Mouse (Mus musculus): ENCODE measurements around the gene Plekhf1.
A peak's percentile ranks its signal among the peaks of the same experiment; 100 is the strongest.

Plekhf1 gene

DNA sequence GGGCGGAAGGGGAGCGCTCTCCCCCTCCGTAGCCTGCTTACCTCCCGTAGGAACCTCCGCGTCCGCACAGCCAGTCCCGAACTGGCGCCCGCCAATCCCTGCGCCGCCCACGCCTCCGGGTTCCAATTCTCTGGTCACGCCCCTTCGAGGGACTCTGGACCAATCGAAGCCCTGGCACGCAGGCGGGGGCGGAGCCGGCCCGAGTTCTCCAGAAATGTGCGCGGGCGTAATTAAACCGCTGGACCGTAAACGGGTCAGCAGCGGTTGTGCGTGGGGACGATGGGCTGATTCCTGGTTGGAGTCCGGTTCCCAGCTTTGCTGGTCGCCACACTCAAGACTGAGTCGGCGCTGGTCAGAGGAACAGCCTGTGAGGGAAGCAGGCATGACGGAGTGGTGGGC is at the start of gene Plekhf1:
Gene Plekhf1, minus strand, starts transcription at position 117 of the 399 bp plus-strand sequence.
- peak; percentile 92 to 94 for DNase-seq

DNA sequence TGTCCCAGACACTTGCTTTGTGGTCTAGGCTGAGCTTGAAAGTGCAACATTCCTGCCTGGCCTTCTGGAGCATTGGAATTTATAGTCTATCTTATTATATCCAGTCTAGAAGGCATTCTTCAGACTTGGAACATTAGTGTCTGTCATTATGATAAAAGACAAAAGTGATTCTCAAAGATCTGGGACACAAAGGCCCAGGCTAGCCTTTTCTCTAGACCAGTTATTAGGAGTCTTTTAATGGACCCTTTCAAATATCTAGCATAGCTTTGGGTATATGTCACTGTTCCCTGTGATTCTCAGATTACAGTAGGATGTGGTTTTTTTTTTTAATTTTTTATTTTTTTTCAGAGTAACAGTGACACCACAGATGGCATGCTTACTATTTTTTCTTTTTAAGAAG is 44.7 kb upstream of the Plekhf1 start:
- no peak for DNase-seq

- no peak for DNase-seq
Measured at GRCm38 (mm10) chr7:38271859-38272258, 44.0 kb upstream of the Plekhf1 start.

DNA sequence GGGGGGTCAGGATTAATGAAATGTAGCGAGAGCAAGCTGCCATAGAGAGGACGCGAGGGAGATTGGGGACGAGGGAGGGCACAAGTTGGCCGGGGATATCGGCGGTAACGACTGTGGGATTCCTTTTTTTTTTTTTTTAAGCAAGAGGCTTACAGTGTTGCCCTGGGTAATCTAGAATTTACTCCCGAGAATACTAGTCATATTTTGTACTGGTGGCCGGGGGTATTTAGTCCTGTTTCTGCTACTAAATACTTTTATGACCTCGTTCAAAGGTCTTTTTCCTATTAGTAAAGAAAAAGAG is 43.6 kb upstream of the Plekhf1 start:
- DNase-seq, result no peak

GRCm38 (mm10) chr7:38270703-38271510 is 43.1 kb upstream of the Plekhf1 start, which contains the start of gene Pop4:
Gene Pop4 (minus strand): TSS chr7:38271423.
- peak; percentile 91 to 93 for DNase-seq

- peak; percentile 36 to 44 for DNase-seq
Measured at GRCm38 (mm10) chr7:38267006-38267680, 39.3 kb upstream of the Plekhf1 start.

DNA sequence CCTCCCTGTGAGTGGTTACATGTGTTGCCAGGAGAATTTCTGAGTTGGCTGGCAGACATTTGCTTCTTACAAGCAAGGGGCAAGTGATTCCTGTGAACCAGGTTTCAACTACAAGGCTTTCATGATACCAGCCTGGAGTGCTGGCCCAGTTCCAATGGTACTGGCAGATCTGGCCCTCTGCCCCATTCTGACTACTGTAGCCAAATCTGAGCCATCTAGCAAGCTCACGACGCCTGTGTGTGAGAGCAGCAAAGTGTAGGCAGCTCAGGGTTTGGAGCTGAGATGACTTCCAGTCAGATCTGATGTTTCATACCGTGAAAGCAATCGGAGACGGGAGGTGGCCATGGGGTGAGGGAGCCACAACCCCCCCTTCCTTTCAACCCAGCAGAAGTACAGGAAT is 34.6 kb upstream of the Plekhf1 start:
- DNase-seq, result no peak

- DNase-seq, result no peak
Measured at GRCm38 (mm10) chr7:38259631-38260030, 31.8 kb upstream of the Plekhf1 start.

DNA sequence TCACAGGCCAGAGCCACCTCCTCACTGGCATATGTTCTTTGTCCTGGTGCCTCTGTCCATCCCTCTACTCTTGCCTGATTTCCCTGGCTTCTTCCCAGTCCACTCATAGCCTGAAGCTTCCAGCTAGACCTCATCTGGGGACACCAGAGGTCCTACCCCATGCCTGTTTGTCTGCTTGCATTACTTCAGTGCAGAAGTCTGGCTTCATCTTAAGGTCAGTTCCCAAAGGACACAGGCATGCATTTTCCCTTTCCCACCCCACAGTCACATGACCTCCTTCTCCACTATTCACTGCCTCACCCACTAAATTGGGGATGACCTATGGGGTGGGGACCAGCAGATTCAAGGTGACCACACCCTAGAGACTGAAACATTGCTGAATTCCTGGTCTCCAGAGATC is 25.6 kb upstream of the Plekhf1 start:
- DNase-seq, result no peak

DNA sequence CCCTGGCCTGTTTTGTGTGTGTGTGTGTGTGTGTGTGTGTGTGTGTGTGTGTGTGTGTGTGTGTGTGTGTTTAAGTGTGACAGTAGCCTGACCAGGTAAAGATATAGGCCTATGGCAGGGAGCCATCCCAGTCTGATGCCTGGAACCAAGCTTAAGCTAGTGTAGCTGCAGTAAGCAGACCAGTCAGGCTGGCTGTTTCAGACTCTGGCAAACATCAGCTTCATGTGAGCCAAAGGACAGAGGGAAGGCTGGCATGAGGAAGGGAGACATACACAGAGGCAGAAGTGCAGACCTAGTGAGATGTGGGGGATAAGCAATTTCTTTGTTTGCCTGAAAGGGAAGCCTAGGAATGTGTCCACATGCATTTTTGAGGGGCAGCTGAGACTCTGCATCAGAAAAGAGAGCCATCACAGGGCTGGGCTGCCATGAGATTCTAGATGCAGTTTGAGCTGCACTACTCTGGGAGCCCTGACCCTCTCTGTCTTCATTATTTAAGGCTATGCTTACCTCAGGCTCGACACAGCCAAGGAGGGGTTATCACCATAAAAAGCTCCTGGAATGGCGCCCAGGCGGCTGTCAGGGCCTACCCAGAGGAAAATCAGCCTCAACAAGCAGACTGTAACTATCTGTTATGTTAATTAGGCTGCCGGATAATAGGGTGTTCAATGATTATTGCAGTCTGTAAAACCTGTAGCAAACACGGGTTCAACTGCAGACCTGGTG is 23.8 kb upstream of the Plekhf1 start:
- DNase-seq, result peak in 1 of 2 experiments; percentile 39

DNA sequence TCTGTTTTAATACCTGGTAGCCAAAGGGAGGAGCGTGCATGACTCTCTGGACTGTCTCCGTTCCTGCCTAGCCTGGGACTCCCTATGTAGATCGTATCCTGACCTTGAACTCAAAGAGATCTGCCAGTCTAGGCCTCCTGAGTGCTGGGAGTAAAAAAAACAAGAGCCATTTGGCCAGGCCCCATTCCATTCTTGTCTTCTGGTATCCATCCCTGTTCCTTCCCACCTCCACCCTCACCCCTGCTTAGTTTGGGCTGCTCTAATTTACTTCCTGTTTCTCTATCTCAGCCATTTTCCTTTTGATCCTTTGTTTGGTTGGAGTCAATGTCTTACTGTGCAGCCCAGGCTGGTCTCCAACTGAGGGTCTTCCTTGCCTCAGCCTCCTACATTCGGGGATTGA is 14.6 kb upstream of the Plekhf1 start:
- DNase-seq, result no peak

DNA sequence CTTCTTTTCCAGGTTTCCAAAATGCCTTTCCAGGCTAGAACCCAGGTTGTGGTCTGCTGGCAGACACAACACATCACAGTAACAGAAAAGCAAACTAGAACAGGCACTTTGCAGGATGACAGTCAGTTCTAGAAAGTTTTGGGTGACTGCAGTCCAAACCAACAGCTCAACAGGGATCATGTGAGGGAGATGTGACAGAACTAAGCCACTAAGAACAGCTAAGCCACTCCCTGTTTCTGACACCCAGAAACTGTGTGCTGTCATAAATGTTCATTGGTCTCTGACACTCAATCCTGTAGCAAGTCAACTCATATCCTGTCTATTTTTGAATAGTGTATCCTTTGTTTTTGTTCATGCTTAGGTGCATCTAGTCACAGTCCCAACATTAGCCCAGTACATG is 9.3 kb upstream of the Plekhf1 start:
- DNase-seq, result no peak

GRCm38 (mm10) chr7:38236400-38237105 is 8.7 kb upstream of the Plekhf1 start:
- DNase-seq, result no peak

GRCm38 (mm10) chr7:38230285-38230684 is 2.5 kb upstream of the Plekhf1 start:
- DNase-seq, result no peak

DNA sequence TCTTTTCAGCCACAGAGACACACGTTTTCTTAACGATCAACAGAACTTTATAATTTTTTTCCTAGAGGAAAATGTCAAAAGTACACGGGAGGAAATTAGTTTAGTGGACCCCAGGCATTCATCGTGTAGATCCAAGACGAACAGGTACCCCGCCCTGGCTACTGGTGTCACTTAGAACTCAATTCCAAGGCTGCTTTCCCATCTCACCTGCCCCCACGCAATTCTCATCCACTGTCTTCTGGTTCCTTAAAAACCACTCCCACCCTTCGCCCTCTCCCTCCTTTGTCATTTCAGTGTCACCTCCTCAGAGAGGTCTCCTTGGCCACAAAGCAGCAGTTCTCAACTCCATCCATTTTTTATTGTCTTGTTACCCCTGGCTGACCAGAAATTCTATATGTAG is 513 bp upstream of the Plekhf1 start:
- DNase-seq, result no peak

GRCm38 (mm10) chr7:38227181-38227899 is 476 bp downstream of the Plekhf1 start:
- peak; percentile 77 to 87 for DNase-seq

- no peak for DNase-seq
Measured at GRCm38 (mm10) chr7:38226226-38226625, 1.6 kb downstream of the Plekhf1 start.

DNA sequence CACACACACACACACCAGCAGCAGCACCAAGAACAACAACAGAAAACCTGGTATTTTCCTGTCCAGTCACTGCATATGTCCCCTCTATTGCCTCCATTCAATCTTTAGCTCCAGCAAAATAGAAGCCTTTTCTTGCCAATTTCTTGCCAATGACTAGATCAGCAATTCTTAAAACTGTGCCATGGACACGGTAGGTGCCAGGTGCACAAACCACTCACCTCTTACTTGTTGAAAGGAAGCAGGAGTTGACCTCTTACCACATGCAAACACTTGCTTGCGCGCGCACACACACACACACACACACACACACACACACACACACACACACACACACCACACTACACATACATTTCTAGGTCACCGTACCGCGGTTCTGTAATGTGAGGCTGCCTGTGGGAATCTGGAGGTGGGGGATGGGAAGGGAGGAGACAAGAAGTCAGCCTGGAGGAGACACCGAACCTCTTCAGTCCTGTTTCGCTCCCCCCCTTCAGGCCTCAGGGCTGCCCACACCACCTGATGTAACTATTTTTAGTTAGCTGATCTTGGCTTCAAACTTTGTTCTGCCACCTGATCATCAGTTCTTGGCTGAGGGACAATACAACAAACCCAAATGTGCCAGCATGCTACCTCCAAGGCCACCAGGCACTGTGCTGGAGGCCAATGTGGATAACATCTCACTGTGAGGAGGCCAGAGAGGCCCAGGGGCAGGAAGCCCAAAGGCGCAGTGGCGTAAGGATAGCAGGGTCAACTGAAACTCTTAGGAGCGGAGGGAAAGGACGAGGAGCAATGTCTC is 3.0 kb downstream of the Plekhf1 start:
- DNase-seq, result no peak

- no peak for DNase-seq
Measured at GRCm38 (mm10) chr7:38220866-38221265, 7.0 kb downstream of the Plekhf1 start.

DNA sequence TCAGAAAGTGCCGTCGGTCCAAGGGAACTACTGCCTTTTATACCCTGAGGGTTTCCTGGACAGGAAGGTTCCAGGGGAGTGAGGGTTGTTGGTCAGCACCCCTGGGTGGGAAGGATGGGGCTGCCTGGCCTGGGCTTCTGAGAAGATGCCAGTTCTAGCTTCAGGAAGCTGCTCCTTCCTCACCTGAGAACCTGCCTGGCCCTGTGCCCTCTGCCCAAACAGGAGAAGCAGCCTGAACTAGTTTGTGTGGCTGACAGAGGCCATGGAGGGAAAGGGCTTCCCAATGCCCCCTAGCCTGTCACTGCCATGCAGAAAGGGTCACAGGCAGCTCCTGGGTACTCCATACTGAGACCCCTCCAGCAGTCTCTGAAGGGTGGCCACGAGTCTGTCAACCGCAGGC is 8.3 kb downstream of the Plekhf1 start:
- DNase-seq, result no peak

GRCm38 (mm10) chr7:38218631-38219367 is 9.0 kb downstream of the Plekhf1 start:
- no peak for DNase-seq
